Mouse (Mus musculus) spleen, adult 2 months (tissue): ENCODE data around the gene Fmo6.

Experiments
- CTCF ChIP-seq: fragments of 200-500 bp; IDR thresholded peaks from 2 replicates; pipeline ENCODE4 v1.5.1; 2011; ENCODE audit warnings: mild to moderate bottlenecking, inconsistent platforms; ENCODE audit not compliant: insufficient read depth, insufficient read length, insufficient replicate concordance; ENCODE audit errors: extremely low read depth
- POLR2A ChIP-seq: fragments of 200-500 bp; IDR thresholded peaks from 2 replicates; pipeline ENCODE4 v1.6.1; 2011; ENCODE audit warnings: low read depth, low read length, inconsistent platforms

GRCm38 (mm10) chr1:162879595-162880369, 57.5 kb downstream of the Fmo6 start:
- no peak for TF ChIP-seq POLR2A
- peak; percentile 48; the same call in 1 of the 2 replicates for TF ChIP-seq CTCF
